In the genomic region with DNA sequence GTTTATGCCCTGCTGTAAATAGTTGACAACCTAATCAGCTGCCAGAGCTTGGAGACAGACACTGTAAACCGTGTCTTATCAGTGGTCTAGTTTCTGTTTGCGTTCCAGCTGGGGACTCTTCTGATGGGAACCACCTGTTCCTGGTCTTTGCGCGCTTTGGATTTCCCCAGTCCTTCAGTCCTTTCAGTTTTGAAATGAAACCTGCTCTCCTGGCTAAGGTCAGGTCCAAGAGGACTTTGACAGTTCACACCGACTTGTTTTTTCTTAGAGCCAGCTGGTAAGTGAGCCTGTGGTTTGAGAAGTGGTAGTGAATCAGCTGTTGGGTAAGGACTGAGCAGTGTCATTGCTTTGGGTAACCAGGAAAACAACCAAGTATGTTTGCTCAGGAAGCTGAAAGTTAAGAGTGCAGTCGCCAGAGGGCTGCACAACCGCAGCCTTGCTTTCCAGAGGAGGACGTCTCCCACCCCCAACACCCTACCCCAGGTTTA, we compare ENCODE assay signal across 8 mouse cellular contexts. TPM values are rescaled to one million over a fixed set of nuclear protein-coding genes. Genes with fewer than 3 reads are reported as not detected.
A peak's percentile ranks its signal among the peaks of the same experiment; 100 is the strongest.
DNase-seq lines count a peak whose midpoint lies in the region; ATAC-seq and TF ChIP-seq lines count a peak whose summit lies in the region.

No protein-coding gene starts in this region.

- peak overlapping the region; percentile 75 for H3K27ac ChIP-seq in intestine, embryonic 16.5 days (ENCODE audit: low read length)
- H3K27ac ChIP-seq in stomach, postnatal 0 days (replicated peaks): peak overlapping the region; percentile 70

- WGBS in intestine, embryonic 16.5 days: 33% methylated on average over 8 of the region's 8 CpGs
- WGBS in lung, adult 2 months: 38% methylated on average over 8 of the region's 8 CpGs
- 34% methylated on average over 8 of the region's 8 CpGs for WGBS in stomach, postnatal 0 days

- no peaks in the 10 kb centered on the region for H3K27me3 ChIP-seq in intestine, embryonic 16.5 days (replicated peaks; ENCODE audit: control insufficient read depth, insufficient read depth, low read length)
- H3K27me3 ChIP-seq in stomach, postnatal 0 days (ENCODE audit: control insufficient read depth, insufficient read depth, low read length): no peaks in the 10 kb centered on the region

- TF ChIP-seq CTCF in lung, adult 2 months (IDR thresholded peaks at IDR 0.05; ENCODE audit: insufficient read depth, low read length): peak; percentile 44; the same call in 1 of the 2 replicates
- TF ChIP-seq CTCF in stomach, postnatal 0 days (IDR thresholded peaks at IDR 0.05; ENCODE audit: low read depth): peak; percentile 63

- H3K9me3 ChIP-seq in intestine, embryonic 16.5 days (ENCODE audit: control insufficient read depth, low read length): no peaks in the 10 kb centered on the region
- no peaks in the 10 kb centered on the region for H3K9me3 ChIP-seq in stomach, postnatal 0 days (ENCODE audit: control insufficient read depth, low read length)

- 0 out of 2 replicates have a peak overlapping the region, but pooled peaks have one; percentile 10 for H3K9ac ChIP-seq in intestine, embryonic 16.5 days (ENCODE audit: low read depth, low read length)
- H3K9ac ChIP-seq in stomach, postnatal 0 days (ENCODE audit: low read length): no peak overlapping the region

- no peak for TF ChIP-seq EP300 in stomach, postnatal 0 days (optimal IDR thresholded peaks at IDR 0.05)

- H3K36me3 ChIP-seq in intestine, embryonic 16.5 days (ENCODE audit: control insufficient read depth, insufficient read depth, low read length): peaks cover 3% of the 10 kb centered on the region; the same call in 1 of the 2 replicates
- H3K36me3 ChIP-seq in stomach, postnatal 0 days (ENCODE audit: control insufficient read depth, insufficient read depth, low read length): peaks cover 12% of the 10 kb centered on the region; the same call in 1 of the 2 replicates

- DNase-seq in thymus, postnatal 0 days (ENCODE audit: low spot score): peak; percentile 8
- DNase-seq in thymus, adult 18-20 months: no peak
- DNase-seq in lung, adult 2 months: peak; percentile 36
- DNase-seq in stomach, postnatal 0 days (ENCODE audit: low spot score): peak; percentile 61
- DNase-seq in left cerebral cortex, adult 18-20 months (ENCODE audit: low spot score in 2 of 2): no peak
- DNase-seq in testis, postnatal 14 days (ENCODE audit: low spot score): no peak
- DNase-seq in frontal cortex, postnatal 25 days (ENCODE audit: low spot score in 2 of 2): no peak

- H3K4me2 ChIP-seq in intestine, embryonic 16.5 days (ENCODE audit: low read depth, low read length): peak overlapping the region; percentile 35
- H3K4me2 ChIP-seq in stomach, postnatal 0 days (replicated peaks; ENCODE audit: low read depth): no peak overlapping the region; the same call in 1 of the 2 replicates

- 0 out of 2 replicates have a peak, but pooled peaks have one; percentile 17 for TF ChIP-seq POLR2A in lung, adult 2 months (IDR thresholded peaks at IDR 0.05; ENCODE audit: borderline replicate concordance, extremely low read depth, low read depth, low read length)

- 0 out of 2 replicates have a peak overlapping the region, but pooled peaks have one; percentile 0 for H3K4me3 ChIP-seq in intestine, embryonic 16.5 days (ENCODE audit: low read length)
- H3K4me3 ChIP-seq in lung, adult 2 months (replicated peaks; ENCODE audit: extremely low read depth, low read depth, low read length): no peak overlapping the region
- no peak overlapping the region; the same call in 1 of the 2 replicates for H3K4me3 ChIP-seq in stomach, postnatal 0 days (ENCODE audit: low read depth, low read length)

- peak; percentile 94 for ATAC-seq in intestine, embryonic 16.5 days
- ATAC-seq in stomach, postnatal 0 days (ENCODE audit: low FRiP score, low TSS enrichment): peak; percentile 80

- 0 out of 2 replicates have a peak, but pooled peaks cover 7% of the 10 kb centered on the region for H3K4me1 ChIP-seq in intestine, embryonic 16.5 days (ENCODE audit: control insufficient read depth, insufficient read depth, low read length)
- H3K4me1 ChIP-seq in lung, adult 2 months (ENCODE audit: control insufficient read depth, insufficient read depth, low read length): peaks cover 3% of the 10 kb centered on the region; the same call in 1 of the 2 replicates
- H3K4me1 ChIP-seq in stomach, postnatal 0 days (replicated peaks; ENCODE audit: control insufficient read depth, insufficient read depth): no peaks in the 10 kb centered on the region

RNA-seq across cellular contexts. Expression of gene Pcbp1, which starts 21.8 kb away (rescaled TPM):
- 466 and 487 TPM in 2 replicates for polyA plus RNA-seq in thymus, postnatal 0 days (2015; fragmentation: Nextera tagmentation; extraction: Ambion mirVana)
- 173 and 183 TPM in 2 replicates for polyA plus RNA-seq in intestine, embryonic 16.5 days (2015; fragmentation: Nextera tagmentation; extraction: Ambion mirVana)
- 161 TPM in 2 replicates for polyA plus RNA-seq in lung, adult 2 months (2012; rRNA removed)
- polyA plus RNA-seq in stomach, postnatal 0 days (2015; fragmentation: Nextera tagmentation; extraction: Ambion mirVana): 331 and 337 TPM in 2 replicates
- 100 to 1,000 TPM; 188 to 189 TPM for total RNA-seq in left cerebral cortex, adult 18-20 months (2021)

Comparison
In these comparisons a context has a peak if more than half of its experiments do, and no peak if none do; other contexts are left out.
1. DNase-seq: peak in thymus, postnatal 0 days (single experiment), lung, adult 2 months (single experiment) and stomach, postnatal 0 days (single experiment); none in thymus, adult 18-20 months (0 of 2), left cerebral cortex, adult 18-20 months (0 of 2), testis, postnatal 14 days (single experiment) and frontal cortex, postnatal 25 days (0 of 2).